Mouse (Mus musculus) cerebellum, postnatal 10 days (tissue): ENCODE measurements around the gene Aup1.

Experiments
- DNase-seq, 2 experiments: peaks; one replicate each; pipeline ENCODE4 v3.0.0; 2021; ENCODE audit warnings: mixed read lengths in 2 of 2

Aup1 gene

GRCm38 (mm10) chr6:83031921-83032590, 22.3 kb upstream of the Aup1 start:
- DNase-seq, result no peak

DNA sequence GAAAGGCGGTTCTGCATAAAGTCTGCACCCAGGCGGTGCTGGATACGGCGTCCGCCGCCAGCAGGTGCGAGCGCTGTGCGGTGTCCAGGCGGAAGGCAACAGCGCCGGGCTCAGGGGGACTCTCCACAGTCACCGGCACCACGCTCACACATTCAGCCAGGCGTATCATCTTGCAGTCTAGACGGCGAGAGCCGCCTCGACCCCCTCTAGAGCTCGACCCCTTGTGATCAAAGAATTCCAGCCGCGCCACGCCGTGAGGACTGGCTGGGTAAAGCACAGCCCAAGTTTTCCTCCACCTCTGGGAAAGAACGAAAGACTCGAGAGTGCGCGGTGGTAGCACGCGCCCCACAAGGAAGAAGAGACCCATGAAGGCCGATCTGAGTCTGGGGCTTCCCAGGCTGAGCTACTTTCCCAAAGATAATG, 21.5 kb upstream of the Aup1 start:
- peak; percentile 35 to 46 for DNase-seq

DNA sequence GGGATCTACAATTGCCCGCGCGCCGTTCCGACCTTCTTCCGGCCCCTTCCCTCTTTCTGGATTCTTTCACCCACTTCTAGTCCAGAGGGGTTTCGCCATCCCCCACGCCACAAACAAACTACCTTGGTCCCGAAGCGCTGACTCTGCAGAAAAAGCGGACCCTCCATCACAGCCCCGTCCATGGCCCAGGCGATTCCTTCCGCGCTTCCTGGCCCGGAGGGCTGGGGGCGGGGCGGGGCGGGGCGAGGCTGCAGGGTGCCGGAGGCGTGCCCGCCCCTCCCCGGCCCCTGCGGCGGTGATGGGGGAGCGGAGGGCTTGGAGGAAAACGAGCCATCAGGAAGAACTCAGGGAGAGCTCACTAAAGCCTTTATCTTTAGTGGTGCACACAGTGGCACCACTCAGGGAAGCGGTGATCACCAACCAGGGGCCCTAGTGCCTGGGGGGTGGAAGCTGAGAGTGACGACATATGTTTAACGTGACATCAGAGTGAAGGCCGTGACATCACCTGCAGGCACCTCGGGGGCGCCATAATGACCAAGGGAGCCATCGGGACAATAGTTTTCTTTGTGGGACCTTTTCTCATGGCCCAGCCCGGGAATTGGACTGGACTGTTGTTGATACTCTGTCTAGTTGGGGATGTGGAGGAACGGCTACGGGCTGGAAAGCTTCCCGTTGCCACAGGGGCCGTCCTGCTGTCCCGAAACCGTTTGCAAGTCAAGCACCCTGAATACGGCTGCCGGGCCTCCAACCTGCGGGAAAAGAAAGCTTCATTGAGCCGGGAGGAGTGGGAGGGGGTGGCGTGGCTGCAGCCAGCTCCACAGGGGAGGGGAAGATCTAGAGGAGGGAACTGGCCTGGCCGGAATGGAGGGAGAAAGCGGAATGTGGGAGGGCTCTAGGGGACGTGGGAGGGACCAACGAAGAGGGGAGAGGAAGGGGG, 20.8 kb upstream of the Aup1 start, which contains the start of the genes Dok1 and Loxl3:
Gene Dok1 (minus strand): TSS at position 223 of the 937 bp plus-strand sequence.
Gene Loxl3 (plus strand): TSS at position 925 of the 937 bp plus-strand sequence.
- peak; percentile 50 to 62 for DNase-seq

DNA sequence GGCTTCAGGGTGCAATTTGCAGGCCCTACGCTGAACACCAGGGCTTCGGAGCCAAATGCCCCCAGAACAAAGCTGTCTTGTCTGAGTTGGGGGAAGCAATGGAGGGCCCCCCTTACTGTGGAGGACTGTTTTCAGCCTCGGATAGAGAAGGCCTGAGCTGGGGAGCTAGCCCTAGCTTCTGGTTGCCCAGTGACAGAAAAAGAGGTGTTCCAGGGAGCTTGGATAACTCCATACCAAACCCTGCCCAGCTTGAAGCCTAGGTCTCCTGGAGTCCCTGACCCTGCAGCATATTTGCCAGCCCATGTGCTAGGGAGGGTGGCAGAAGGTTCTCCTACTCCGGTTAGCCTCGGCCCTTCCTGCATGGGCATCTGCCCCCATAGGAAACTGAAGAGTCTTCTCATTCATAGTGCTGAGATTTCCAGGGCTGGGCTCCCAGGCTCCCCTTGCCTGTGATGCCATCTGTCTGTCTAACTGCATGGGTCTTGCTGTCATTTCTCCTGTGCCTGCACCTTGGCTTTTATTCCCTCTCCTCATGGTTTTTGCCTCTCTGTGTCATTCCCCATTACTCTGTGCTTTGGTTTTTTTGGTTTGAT, 19.8 kb upstream of the Aup1 start:
- no peak for DNase-seq

- no peak for DNase-seq
These were observed 17.1 kb upstream of the Aup1 start for GRCm38 (mm10) chr6:83037188-83037587.

GRCm38 (mm10) chr6:83038496-83039012, 15.8 kb upstream of the Aup1 start:
- peak; percentile 91 to 93 for DNase-seq

DNA sequence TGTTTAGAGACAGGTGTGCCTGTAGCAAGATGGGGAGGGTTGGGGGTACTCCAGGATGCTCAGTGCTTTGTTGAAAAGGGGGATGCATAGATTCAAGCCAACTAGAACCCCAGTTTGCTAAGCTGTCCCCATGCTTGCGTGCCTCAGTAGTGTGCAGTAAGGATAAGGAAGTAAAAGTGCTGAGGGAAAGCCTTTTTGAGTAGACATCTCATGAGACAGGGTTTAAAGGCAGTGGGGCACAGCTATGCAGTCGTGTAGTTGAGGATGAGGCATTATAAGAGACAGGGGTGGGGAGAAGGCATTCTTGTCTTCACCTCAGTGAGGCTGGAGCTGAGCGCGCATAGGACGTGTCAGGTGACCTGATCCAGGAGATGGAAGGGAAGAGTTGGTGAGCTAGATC, 13.7 kb upstream of the Aup1 start:
- no peak for DNase-seq

- no peak for DNase-seq
These were observed 10.8 kb upstream of the Aup1 start for GRCm38 (mm10) chr6:83043561-83043960.

DNA sequence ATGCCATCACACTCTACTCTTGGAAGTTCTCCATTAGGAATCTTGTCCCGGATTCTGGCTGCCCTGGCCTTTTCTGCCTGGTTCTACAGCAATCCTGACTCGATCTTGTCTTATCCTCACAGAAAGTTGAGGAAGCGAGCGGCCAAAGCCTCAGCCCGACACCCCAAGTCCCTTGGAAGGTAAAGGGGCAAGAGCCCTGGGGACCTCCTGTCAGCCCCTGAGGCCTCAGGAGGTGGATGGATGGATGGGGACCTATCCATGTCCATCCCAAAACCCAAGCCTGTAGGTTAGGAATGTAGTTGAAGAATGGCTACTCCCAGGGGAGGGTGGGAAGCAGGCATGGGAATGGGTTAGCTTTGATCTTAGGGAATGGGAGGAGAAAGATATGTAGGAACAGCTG, 10.3 kb upstream of the Aup1 start:
- DNase-seq, result no peak

- DNase-seq, result no peak
These were observed 9.6 kb upstream of the Aup1 start for GRCm38 (mm10) chr6:83044742-83045141.

DNA sequence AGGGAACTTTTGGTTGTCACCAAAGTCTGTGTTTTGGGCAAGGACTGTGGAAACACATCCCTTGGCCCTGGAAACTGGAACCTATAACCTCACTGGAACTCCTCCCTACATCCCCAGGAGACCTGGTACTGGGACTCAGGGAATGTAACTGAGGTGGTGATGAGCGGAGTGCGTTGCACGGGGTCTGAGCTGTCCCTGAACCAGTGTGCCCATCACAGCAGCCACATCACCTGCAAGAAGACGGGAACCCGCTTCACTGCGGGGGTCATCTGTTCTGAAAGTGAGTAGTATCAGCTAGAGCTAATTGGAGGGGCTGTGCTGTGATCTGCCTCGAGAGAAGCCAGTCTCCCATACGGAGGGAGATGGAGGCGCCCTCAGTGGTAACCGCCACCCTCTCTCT, 5.0 kb upstream of the Aup1 start:
- no peak for DNase-seq

DNA sequence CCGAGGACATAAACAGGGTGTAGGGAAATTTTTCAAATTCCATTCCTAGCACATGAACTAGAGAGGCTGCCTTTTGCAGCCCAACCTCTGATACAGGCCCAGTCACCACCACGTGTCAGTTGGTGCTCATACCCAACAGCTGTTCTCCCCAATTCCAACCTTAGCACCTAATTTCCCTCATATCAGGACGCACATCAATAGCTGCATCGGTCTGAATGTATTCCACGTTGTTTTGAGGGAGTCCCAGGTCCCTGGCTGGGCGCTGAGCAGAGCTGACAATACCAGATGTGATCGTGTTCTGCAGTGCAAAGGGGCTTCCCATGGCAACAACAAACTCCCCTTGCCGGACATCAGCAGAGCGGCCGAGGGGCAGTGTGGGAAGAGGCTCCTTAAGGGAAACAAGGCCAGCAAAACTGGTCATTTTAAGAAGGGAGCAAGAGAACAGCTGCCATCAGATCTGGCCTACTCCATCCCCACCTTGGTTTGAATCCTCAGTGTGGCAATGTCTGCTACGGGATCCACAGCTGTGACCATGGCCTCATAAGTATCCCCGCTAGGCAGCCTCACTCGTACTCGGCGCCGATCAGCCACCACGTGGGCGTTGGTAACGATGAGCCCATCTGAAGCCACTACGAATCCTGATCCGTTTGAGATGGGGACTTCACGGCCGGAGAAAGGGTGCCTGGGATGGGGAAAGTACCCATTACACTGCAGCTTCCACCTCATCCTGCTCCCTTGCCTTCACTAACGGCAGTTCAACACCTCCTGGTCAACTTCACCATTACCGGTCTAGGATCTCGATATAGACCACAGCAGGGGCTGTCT, 973 bp upstream of the Aup1 start:
- peak; percentile 40 to 56 for DNase-seq

GRCm38 (mm10) chr6:83054871-83055431, 630 bp downstream of the Aup1 start, which contains the start of gene Htra2:
Gene Htra2, minus strand, starts transcription at chr6:83055273.
- peak; percentile 67 to 71 for DNase-seq

DNA sequence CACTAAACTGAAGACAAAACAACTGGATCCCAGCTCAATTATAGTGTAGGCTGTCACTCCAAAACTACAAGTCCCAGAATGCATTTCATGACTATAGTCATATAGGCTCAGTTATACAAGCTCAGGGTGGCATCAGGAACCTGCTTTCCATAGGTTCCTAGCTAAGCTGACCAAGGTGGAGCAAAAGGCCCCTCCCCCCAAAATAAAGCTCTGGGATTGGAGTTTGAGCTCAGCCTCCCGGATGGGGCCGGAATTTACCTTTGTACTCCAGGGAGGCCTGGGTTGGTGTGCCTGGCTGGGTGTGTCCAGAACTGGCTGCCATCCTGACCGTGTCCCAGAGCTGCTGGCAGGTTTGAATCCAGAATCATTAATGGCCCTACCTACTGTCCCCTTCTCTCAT, 3.5 kb downstream of the Aup1 start, which contains the start of gene Dqx1:
Gene Dqx1 (plus strand): TSS at position 55 of the 400 bp plus-strand sequence.
- DNase-seq, result peak in 1 of 2 experiments; percentile 30

- no peak for DNase-seq
These were observed 4.4 kb downstream of the Aup1 start for GRCm38 (mm10) chr6:83058725-83059124.

DNA sequence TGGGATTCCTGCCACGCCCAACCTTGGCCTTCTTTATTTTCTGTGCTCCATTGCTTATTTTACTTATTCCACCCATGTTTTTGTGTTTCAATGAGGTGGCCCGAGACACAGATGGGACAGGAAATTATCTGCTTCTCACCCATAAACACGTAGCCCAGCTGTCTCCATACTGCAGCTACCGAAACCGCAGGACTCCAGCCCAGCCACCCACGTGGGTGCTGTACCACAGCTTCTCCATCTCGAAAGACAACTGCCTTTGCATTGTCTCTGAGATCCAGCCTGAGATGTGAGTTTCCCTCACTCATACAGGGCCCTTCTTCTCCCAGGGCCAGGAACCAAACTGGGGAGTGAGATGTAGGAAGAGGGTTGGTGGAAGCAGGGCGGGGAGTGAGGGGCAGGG, 11.7 kb downstream of the Aup1 start:
- no peak for DNase-seq

GRCm38 (mm10) chr6:83066441-83066840, 12.1 kb downstream of the Aup1 start:
- no peak for DNase-seq

DNA sequence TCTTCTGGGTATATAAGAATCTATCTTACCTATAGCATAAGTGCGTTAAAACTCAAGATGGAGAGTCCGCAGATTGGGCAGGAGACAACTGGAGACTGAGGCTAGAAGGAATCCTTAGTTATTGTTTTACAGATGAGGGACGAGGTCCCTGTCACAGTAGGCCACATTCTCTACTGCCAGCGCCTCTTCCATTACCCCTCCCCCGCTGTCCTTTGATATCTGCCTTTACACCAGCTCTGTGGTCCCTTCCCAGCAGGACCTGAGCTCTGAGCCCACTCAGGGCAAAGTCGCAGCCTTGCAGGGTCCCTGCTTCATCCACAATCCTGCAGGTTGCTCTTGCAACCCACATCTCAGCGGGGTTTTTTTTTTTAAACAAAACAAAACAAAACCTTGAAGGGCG, 13.9 kb downstream of the Aup1 start:
- DNase-seq, result no peak

DNA sequence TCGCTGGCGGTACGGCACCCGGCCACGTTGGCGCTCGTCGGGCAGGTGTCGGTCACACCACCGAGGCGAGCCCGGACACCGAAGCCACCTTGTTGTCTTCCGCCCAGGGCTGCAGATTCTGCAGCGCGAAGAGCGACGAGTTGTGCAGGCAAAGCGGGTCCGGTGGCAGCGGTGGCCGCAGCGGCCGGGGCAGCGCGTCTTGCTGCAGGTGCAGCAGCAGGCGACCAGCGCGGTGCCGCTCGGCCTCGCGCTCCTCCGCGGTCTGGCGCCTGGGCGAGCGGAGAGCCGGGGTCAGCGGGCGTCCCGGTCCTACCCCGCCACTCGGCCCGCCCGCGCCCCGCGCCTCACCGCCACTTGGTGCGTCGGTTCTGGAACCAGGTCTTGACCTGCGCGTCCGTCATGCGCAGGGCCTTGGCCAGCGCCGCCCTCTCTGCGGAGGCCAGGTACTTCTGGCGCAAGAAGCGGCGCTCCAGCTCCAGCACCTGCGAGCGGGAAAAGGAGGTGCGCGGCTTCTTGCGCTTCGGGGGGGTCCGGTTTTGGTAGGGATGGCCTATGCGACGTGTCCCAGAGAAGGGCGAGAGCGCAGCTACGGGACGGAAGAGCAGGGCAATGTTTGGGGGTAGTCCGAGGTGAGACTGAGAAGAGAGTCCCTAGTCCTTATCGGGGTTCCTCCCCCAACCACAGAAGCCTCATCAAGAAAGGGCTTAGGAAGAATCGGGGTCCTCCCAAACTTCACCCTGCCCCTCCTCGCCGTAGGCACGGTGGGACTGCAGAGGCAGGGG, 14.6 kb downstream of the Aup1 start:
- peak in 1 of 2 experiments; percentile 43 for DNase-seq

DNA sequence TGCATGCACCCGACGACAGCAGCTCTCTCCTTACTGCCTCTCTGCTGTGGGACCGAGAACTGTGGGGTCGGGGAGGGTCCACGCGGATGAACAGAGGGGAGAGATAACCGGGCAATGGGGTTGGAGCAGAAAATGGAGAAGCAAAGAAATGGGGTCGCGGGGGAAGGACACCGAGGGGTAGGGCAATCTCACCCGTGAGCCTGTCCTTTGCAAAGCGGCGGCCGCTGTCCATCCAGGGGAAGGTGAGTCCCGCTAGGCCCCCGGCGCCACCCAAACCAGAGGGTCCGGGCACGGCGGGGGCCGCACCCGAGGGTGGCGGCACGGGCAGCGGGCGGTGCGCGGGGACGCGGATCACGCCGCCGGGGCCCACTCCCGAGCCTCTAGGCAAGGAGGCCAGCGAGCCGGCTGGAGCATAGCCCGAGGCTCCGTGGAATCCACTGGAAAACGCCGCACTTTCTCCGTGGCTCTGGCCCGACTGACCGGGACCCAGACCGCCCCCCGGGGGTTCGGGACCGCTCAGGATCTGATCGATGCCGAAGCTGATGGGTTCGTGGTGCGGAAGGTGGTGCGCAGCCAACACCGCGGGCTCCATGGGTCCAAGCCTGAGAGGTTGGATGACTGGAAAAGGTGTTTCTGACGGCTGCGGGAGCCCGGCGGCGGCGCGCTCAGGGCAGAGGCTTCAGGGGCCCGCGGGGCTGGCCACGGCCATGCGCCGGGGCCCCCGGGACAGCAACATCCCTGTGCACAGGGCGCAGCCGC, 15.3 kb downstream of the Aup1 start:
- DNase-seq, result peak; percentile 36 to 55

- no peak for DNase-seq
These were observed 15.8 kb downstream of the Aup1 start, which contains the start of gene Tlx2 for GRCm38 (mm10) chr6:83070247-83070310. Gene Tlx2, minus strand, starts transcription at chr6:83070293.
